Mouse (Mus musculus) ZHBTc4 (cell line): ENCODE data around the gene Taf1c.

Experiments
- DNase-seq: peaks from one replicate; pipeline ENCODE4 v3.0.0-alpha.2; 2011; ENCODE audit warnings: low read depth, low spot score

Taf1c gene

DNA sequence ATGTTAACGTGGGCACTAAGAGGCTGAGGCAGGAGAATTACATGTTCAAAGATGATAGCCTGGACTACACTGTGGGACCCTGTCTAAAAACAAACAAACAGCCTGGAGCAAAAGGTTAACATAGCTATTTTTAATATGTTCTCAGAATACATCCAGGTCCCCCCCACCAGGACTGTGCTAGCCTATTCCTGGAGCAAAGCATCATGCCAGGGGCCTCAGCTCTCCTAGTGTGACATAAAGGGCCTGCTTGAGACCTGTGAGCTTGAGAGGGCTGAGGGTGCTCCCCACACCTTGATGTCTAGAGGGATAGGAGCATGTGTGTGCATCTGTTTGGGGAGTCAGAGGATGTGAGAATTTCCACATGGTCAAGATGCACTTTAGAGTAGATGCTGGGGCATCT lies 18.7 kb upstream of the Taf1c start:
- DNase-seq = no peak

DNA sequence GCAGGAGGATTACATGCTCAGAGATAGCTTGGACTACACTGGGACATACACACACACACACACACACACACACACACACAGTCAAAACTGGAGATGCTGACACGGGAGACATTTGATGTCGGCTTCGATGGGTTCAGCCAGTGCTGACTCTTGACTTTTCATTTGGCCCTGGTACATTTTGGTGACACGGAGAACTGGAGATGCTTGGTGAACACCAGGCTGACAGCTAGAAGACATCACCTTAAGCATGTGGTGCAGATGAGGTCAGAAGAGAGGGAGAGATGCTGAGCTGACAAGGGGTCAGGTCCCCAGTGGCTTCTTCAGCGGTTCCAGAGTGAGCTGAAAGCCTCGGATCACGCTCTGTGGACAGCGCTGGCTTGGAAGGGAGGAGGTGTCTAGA lies 18.0 kb upstream of the Taf1c start:
- no peak for DNase-seq

DNA sequence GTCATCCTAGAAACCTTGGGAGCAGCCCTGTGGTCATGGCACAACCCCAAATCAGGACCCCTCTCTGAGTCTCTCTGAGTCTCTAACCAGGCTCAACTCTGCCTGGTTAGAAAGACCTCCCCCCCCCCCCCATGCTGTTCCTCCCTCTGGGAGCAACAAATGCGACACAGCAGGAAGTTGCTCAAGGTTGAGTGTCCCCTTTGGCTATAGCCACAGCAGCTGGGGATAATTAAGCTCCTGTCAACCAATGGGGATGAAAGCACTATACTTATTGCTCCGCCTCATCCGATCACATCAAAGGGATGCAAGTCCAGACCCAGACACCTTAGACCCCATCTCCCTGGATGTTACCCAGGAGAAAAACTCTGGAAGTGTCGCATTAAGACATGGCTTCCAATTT lies 17.5 kb upstream of the Taf1c start:
- DNase-seq = peak; percentile 92

DNA sequence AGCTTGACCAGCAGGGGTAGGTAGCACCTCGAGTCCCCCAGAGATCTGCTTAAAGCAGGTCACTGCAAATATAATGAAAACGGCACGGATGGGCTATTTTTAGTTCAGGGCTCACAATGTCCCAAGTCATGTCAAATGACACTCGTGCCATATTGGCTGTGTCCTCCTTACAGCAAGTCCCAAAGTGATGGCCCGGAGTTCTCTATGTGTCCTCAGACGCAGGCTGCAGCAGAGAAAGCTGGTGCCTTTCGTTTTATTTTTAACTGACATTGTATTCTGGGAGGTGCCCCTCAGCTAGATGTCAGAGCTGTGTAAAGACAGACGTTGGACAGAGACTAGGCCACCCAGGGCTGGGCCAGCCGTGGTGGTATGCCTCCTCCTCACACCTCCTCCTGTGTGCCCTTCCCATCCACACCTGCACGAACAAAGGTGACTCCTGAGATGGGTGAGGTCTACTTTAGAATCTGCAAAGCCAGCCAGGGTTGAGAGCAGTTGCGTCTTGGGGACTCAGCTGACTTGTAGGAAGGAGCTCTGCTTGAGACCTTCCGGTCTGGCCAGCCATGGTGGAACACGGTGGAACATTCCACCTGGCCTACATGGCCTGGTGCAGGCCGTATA lies 15.9 kb upstream of the Taf1c start:
- peak; percentile 74 for DNase-seq

DNA sequence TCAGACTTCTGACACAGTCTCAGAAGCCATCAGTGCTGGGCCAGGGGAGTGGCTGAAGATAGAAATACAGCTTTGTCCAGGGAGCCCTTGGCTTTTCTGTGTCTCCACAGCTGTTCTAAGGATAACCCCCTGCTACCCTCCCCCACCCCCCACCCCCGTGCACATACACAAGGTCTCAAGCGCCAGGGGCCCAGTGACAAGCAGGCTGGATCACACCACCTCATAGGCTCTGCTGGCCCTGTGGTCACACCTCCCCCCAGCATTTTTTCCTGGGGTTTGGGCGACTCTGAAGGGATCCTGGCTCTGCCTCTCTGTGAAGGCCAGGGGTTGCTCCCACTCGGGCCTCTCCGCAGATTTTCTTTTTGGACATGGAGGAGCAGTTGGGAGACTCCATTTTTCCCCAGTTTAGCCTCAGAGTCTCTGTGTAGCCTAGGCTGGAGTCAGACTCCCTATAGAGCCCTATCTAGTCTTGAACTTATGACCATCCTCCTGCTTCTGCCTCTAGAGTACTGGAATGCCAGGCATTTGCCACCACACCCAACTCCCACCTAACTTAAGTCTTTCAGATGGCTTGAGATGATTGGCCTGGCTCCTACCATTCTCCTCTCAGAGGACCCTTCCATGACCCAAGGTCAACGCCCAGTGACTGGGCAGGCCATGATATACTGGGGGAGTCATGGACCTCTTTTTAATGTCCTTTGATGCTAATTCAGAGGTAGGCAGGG lies 15.3 kb upstream of the Taf1c start:
- DNase-seq = peak; percentile 90

DNA sequence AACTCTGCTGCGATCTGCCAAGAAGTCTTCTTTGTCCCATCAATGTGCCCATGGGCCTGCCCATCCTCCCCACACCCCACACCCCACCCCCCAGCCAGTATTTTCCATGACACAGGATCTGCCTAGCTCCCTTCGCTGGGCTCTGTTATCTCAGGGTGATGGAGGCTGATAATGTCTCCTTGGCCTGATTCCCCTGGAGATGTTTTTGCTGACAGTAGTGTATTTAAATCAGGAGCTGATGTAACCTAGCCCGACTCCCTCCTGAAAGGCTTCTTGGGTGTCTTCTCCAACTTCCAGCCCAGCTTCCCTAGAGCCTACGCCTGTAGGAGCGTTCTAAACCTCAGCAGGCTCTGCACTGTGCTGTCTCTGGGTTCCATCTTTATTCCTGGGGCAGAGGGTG lies 13.9 kb upstream of the Taf1c start:
- no peak for DNase-seq

DNA sequence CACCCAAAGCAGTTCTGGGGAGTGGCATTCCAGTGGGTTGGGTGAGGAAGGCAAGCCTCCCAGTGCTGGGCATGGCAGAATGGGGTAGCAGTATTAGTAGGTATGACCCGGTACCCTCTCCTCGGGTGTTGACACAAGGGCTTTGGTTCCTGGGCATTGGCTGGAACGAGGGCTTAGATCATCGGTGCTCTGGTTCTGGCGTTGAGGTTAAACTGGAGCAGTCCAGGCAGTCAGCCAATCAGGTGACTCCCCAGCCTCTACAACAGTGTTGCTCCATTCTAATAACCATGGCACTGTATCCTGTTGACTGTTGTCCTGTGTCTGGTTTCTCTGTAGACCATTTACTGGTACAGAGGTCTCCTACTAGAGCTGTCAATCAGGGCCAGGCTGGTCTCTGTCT lies 12.6 kb upstream of the Taf1c start:
- no peak for DNase-seq

DNA sequence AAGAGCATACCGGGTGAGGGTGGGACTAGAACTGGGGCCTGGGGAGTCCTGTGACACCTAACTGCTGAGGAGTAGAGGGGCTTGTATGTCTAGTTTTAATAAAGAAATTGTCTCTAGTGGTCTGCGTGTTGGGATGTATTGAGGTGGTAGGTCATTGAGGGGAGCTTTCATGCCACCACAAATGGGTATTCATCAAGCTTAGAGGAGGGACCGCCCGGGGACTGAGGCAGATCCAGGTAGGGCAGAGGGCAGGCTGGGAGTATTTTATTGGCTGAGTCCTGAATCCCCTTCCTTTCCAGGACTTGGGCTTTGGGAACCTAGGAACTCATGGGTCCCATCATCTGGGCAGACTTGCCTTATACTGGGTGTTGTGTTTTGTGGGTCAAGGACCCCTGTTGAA lies 11.8 kb upstream of the Taf1c start:
- no peak for DNase-seq

DNA sequence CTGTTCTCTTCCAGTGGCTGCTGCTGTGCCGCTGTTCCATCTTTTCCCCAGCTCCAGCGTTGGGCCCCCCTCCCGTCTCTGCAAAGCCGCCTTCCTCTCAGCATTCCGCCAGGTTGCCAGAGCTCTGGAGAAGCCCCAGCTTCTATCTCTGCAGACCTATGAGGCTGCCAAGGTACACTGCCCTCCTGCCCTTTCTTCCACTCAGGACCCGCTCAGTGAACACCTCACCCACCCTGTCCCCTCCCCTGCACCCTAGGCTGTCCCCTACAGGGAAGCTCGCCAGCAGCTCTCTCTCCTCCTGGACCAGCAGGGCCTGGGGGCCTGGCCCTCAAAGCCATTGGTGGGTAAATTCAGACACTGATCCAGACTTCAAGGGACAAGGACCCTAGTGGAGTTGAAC lies 11.3 kb upstream of the Taf1c start:
- peak; percentile 46 for DNase-seq

DNA sequence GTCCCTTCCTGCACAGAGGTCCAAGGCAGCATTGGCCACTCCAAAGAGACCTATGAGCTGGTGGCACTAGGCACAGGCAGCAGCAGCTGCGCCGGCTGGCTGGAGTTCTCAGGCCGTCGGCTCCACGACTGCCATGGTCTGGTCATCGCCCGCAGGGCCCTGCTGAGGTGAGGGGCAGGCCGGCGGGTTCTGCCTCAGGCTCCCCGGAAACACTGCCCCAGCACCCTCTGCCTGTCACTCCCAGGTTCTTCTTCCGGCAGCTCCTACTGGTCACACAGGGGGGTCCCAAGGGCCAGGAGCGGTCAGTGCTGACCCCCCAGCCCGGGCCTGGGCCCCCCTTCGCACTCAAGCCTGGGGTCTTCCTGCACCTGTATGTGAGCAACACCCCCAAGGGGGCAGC lies 10.1 kb upstream of the Taf1c start:
- DNase-seq = no peak

DNA sequence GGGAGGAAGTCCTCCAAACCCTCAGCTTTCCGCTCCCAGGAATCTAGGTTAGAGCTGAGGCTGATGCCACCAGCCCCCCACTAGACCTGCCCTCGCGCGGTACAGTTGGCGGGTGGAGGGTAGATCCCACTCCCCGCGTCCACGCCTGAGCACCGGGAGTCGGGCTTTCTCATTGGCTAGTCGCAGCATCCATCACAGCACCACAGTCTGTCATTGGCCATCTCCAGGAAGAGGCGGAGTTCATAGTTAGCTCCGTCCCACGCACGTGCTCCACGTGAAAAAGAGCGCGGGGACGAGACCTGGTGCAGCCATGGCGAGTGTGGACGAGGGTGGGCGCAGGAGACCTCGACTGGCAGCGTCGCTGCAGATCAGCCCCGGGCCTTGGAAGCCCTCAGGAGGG lies 7.4 kb upstream of the Taf1c start, which contains the start of gene Adad2:
Gene Adad2, plus strand, starts transcription at position 277 of the 400 bp plus-strand sequence.
- DNase-seq = peak; percentile 93

DNA sequence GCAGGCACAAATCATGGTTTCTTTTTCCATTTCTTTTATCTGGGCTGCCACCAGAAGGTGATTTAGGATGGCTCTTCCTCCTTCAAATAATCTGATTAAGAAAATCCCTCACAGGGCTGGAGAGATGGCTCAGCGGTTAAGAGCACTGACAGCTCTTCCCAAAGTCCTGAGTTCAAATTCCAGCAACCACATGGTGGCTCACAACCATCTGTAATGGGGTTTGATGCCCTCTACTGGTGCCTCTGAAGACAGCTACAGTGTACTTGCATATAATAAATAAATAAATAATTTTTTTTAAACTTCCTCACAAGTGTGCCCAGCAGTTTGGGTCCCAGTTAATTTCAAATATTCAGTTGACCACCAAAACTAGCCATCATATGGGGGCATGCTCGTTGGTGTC lies 1.2 kb upstream of the Taf1c start:
- DNase-seq = peak; percentile 47

DNA sequence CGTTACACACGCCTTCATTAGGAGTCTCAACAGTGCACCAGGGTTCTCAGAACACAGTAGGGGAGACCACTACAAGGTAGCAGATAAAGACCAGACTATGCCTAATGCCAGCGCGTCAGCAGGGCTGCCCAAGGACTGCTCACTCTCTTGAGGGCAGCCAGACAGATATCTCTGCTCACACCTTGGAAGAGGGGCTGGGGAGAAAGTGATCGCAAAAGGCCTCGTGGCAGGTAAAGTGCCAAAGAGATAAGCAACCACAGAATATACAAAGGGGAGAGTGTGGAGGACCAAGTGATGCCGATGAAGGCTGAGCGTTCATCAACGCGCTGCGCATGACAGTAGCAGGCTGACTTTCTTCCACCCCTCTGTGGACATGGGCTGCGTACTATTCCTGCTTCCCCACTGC lies 621 bp downstream of the Taf1c start:
- DNase-seq = no peak

DNA sequence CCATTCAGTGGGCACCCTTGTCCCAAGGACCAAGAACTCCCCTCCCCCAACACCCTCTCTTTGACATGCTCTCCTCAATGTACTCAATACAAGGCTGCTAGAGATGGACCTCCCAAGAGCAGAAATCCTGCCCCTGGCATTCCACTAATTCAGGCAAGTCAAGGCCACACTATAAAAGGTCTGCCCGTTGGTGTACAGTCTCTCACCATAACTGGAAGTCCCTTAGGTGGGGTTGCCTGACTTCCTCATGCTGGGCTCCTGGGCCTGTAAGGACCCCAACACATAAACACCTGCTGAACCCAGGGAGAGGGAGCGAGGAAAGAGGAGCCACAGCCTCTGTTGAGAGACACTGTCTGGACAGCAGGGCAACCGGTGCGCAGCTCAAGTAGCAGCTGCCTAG lies 1.3 kb downstream of the Taf1c start:
- no peak for DNase-seq

DNA sequence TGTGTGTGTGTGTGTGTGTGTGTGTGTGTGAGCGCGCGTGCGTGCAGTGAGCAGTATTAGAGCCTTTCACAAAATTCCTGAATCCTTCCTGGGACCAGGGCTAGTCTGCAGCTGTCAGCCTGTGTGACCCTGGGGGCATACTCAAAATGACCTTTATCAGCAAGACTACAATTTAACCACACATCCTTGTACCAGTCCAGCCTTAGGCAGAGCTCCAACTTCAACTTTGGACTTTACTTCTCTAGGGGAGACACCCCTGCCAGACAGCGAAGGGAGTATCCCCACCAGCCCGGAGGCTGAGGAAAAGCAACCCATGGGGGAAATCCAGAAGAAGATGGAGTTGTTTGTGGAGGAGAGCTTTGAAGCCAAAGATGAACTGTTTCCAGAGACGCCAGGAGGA lies 13.6 kb downstream of the Taf1c start:
- DNase-seq = no peak

DNA sequence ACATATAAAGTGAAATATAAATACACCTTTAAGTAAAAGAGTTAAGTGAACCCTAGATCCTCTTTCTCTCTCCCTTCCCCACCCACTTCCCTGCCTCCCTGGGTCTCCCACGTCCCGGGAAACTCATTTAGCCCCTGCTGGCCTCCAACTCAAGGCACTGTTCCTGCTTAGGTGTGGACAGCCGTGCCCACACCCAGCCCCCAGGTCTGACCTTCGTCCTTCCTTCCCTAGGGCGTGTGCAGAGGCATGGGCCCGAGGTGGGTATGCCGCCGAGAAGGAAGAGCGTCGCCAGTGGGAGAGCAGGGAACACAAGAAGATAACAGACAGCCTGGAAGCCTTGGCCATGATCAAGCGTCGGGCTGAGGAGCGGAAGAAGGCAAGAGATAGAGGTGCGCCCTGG lies 14.7 kb downstream of the Taf1c start:
- DNase-seq = no peak

DNA sequence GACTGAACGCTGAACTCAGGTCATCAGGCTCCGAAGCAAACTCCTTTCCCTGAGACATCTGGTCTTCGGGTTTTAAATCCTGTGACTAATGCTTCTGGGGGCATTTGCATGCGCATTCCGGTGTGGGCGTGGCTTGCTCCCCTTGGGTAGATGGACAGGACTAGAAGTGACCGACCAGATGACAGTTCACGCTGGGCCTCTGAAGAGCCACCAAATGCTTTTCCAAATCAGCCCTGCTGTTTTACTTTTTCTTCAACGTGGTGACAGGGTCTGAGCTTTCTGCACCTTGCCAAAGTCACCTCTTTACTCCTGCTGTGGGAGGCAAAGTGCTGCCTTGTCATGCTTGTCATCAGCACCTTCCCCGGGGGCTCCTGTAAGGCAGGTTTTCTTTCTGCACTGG lies 16.2 kb downstream of the Taf1c start:
- no peak for DNase-seq

DNA sequence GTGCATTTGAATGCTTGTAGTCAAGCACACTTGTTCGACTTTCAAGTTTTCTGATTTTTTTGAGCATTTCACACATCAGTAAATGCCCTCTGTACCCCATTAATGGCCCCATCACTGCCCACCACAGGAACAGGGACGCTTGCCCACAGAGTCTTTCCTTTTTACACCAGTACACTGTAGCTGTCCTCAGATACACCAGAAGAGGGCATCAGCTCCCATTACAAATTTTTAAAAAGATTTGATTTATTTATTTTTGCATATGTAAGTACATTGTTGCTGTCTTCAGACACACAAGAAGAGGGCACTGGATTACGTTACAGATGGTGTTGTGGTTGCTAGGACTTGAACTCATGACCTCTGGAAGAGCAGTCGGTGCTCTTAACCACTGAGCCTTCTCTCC lies 16.7 kb downstream of the Taf1c start:
- no peak for DNase-seq

DNA sequence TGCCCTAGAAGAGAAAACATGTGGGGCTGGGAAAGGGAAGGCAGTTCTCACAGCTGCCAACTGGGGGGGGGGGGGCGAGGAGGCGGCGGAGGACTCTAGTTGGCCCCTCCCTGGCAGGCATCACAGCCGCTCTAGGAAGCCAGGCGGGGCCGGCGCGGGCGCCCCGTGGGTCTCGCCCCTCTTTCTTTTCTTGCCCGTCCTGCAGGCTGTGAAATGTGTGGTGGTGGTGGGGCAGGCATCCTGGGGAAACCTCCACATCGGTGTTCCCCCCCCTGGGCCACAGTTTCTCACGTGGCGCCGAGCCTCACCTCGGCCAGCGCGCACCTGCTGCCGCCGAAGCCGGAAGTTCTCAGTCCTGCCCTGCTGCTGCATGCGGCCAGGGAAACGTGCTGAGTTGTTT lies 19.1 kb downstream of the Taf1c start:
- DNase-seq = peak; percentile 66

DNA sequence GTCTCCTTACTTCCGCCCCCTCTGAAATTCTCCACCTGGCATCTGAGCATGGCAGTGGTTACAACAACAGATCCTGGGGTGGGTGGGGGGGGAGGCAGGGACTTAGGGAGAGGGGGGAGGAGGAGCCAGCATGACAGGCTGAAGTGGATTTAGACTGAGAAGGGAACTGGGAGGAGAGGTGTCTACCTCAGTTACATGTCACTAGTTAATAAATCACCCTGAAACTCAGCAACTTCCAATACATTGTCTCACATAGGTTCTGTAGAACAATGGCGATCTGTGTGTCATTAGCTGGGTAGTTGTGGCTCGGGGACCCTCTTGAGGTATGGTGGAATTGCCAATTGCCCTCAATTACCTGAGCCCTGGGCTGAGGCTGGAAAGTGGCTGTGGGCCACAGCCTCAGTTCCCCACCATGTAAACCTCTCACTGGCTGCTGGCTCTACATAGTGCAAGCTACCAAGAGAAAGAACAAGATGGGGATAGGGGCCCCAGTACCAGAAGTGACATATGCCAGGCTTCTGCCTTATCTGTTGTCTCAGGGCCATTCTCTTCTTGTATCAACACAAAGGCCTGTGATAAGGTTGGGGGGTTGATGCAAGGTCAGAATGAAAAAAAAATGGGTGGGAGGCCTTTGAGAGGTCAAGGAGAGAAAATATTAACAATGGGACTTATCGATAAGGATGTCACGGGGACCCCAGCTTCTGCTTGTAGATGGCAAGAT lies 24.4 kb downstream of the Taf1c start:
- no peak for DNase-seq

DNA sequence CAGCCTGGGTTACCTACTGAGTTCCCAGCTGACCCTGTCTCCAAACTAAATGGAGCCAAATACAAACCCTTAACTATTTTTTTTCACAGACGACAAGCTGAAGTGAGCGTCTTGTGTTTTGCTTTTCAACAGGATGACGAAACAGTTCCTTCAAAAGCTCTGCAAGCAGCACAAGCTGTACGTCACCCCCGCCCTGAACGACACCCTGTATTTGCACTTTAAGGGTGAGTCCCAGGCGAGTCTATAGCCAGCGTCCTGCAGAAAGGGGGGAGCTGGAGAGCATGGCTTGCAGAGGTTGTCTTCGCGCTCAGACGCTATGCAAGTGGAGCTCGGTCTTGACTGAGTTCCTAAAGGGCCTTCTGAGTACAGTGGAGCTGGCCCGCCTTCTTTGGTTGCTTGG lies 25.9 kb downstream of the Taf1c start:
- DNase-seq = no peak

DNA sequence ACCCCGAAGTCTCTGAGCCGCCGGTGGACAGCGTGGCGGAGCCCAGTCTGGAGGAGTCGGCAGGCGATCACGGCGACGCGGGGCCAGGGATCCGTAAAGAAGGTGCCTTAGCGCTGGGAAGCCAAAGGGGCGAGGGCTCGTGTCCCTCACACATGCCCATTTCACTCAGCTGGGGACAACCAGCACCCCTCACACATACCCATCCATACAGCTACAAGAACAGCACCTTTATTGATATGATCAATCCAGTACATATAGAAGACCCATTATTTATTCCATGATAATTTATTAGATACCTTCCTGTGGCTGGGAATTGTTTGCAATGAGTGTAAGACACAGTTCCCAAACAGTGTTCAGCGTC lies 29.7 kb downstream of the Taf1c start:
- no peak for DNase-seq
